Mouse (Mus musculus) embryonic facial prominence, embryonic 14.5 days (tissue): ENCODE measurements around the gene Akr1c14. TPM values are rescaled to one million over a fixed set of nuclear protein-coding genes. Genes with fewer than 3 reads are reported as not detected.
A peak's percentile ranks its signal among the peaks of the same experiment; 100 is the strongest.

Experiments used
- ATAC-seq: fragments of 200-750 bp; cut with Nextera tagmentation; 2 replicates; pipeline ENCODE4 v1.8.0; 2017; ENCODE audit warnings: low read depth, moderate number of reproducible peaks, moderate TSS enrichment
- DNase-seq: peaks from one replicate; pipeline ENCODE4 v3.0.0-alpha.2; 2015; ENCODE audit warnings: low spot score
- H3K27ac ChIP-seq: fragments of 300-500 bp; sonication (generic); replicated peaks from 2 replicates; pipeline ENCODE4 v1.5.1; 2014; ENCODE audit warnings: low read depth, mild to moderate bottlenecking, low read length, moderate library complexity
- H3K27me3 ChIP-seq: fragments of 300-500 bp; sonication (generic); replicated peaks from 2 replicates; pipeline ENCODE4 v1.6.1; 2014; ENCODE audit warnings: low read length; ENCODE audit not compliant: control insufficient read depth, insufficient read depth
- H3K36me3 ChIP-seq: fragments of 300-500 bp; sonication (generic); 2 replicates; pipeline ENCODE4 v1.6.1; 2014; ENCODE audit warnings: low read length, mixed read lengths; ENCODE audit not compliant: control insufficient read depth, insufficient read depth
- H3K4me1 ChIP-seq: fragments of 300-500 bp; sonication (generic); 2 replicates; pipeline ENCODE4 v1.6.1; 2014; ENCODE audit warnings: antibody characterized with exemption, low read length; ENCODE audit not compliant: control insufficient read depth, insufficient read depth
- H3K4me2 ChIP-seq: fragments of 300-500 bp; sonication (generic); 2 replicates; pipeline ENCODE4 v1.6.1; 2014; ENCODE audit warnings: low read depth, mild to moderate bottlenecking, low read length, moderate library complexity, mixed read lengths
- H3K4me3 ChIP-seq: fragments of 300-500 bp; sonication (generic); 2 replicates; pipeline ENCODE4 v1.5.1; 2014; ENCODE audit warnings: low read depth, mild to moderate bottlenecking, low read length
- H3K9ac ChIP-seq: fragments of 300-500 bp; sonication (generic); 2 replicates; pipeline ENCODE4 v1.6.1; 2014; ENCODE audit warnings: low read depth, mild to moderate bottlenecking, low read length, moderate library complexity, mixed read lengths
- H3K9me3 ChIP-seq: fragments of 300-500 bp; sonication (generic); 2 replicates; pipeline ENCODE4 v1.6.1; 2016; ENCODE audit warnings: low read length; ENCODE audit not compliant: control insufficient read depth
- WGBS: fragments of 180-500 bp; shearing (Covaris S2); extraction: QIAGEN DNeasy Blood & Tissue Kit; methylation state at CpG from one replicate; pipeline ENCODE4 v1.1.7; 2014; 5-methylcytosine and 5-hydroxymethylcytosine counted together
- polyA plus RNA-seq: library from polyadenylated mRNA; unstranded; fragments of >200 nt; fragmentation: Nextera tagmentation; extraction: Ambion mirVana; gene quantifications from 2 replicates; pipeline ENCODE4 v1.2.1, GENCODE M21; 2014

Gene Akr1c14
- polyA plus RNA-seq, 1 experiment from 2014 or later = 2.8 TPM

- ATAC-seq = no peak
- no peak overlapping the region for H3K9ac ChIP-seq
These were observed 80.3 kb downstream of the Akr1c14 start for GRCm38 (mm10) chr13:4129100-4129499.

GRCm38 (mm10) chr13:4131317-4131716, 82.5 kb downstream of the Akr1c14 start:
- no peak overlapping the region for H3K9ac ChIP-seq
- H3K4me3 ChIP-seq = no peak overlapping the region
- H3K27me3 ChIP-seq = no peaks in the 10 kb centered on the region
- no peak for DNase-seq
- no peaks in the 10 kb centered on the region for H3K36me3 ChIP-seq
- H3K27ac ChIP-seq = no peak overlapping the region
- no peak for ATAC-seq
- no peak overlapping the region for H3K4me2 ChIP-seq
- no peaks in the 10 kb centered on the region for H3K4me1 ChIP-seq
- 78% methylated on average over 1 of the region's 1 CpGs for WGBS
- H3K9me3 ChIP-seq = no peaks in the 10 kb centered on the region

More at GRCm38 (mm10) chr13:4129100-4129499, 80.3 kb downstream of the Akr1c14 start:
- H3K27me3 ChIP-seq = no peaks in the 10 kb centered on the region
- H3K36me3 ChIP-seq = no peaks in the 10 kb centered on the region
- no peak overlapping the region for H3K4me3 ChIP-seq
- no peak overlapping the region for H3K27ac ChIP-seq
- peak; percentile 30 for DNase-seq
- no peaks in the 10 kb centered on the region for H3K9me3 ChIP-seq
- 28% methylated on average over 5 of the region's 5 CpGs for WGBS
- no peaks in the 10 kb centered on the region for H3K4me1 ChIP-seq
- no peak overlapping the region for H3K4me2 ChIP-seq

- Histone ChIP-seq H3K36me3 (no peaks in the 10 kb centered on the region), H3K4me3 (no peak overlapping the region), H3K27ac (no peak overlapping the region), H3K9me3 (no peaks in the 10 kb centered on the region), H3K27me3 (no peaks in the 10 kb centered on the region), H3K9ac (no peak overlapping the region), H3K4me1 (no peaks in the 10 kb centered on the region), H3K4me2 (no peak overlapping the region)
- DNase-seq (no peak), ATAC-seq (no peak)
- WGBS = 71% methylated on average over 3 of the region's 3 CpGs
These were observed 82.9 kb downstream of the Akr1c14 start for GRCm38 (mm10) chr13:4131721-4132120.

GRCm38 (mm10) chr13:4133070-4133469, 84.3 kb downstream of the Akr1c14 start:
- 35% methylated on average over 2 of the region's 2 CpGs for WGBS

More at GRCm38 (mm10) chr13:4133070-4133469, 84.3 kb downstream of the Akr1c14 start:
- DNase-seq = peak; percentile 7
- H3K27me3 ChIP-seq = no peaks in the 10 kb centered on the region
- no peaks in the 10 kb centered on the region for H3K9me3 ChIP-seq
- ATAC-seq = no peak
- no peak overlapping the region for H3K9ac ChIP-seq
- no peaks in the 10 kb centered on the region for H3K4me1 ChIP-seq
- H3K4me3 ChIP-seq = no peak overlapping the region
- no peak overlapping the region for H3K27ac ChIP-seq
- no peaks in the 10 kb centered on the region for H3K36me3 ChIP-seq
- no peak overlapping the region for H3K4me2 ChIP-seq

Other genes with a start within 250 kb of the Akr1c14 start
- 7.1 and 10.7 TPM in 2 replicates for gene Calml3, start 244.7 kb upstream of the Akr1c14 start, polyA plus RNA-seq
- 25.4 and 99.1 TPM in 2 replicates for gene Calm4, start 211.3 kb upstream of the Akr1c14 start, polyA plus RNA-seq
- gene Calm5, start 194.8 kb upstream of the Akr1c14 start, polyA plus RNA-seq = 0.58 and 0.74 TPM in 2 replicates
- 82.0 and 94.5 TPM in 2 replicates for gene Net1, start 130.8 kb upstream of the Akr1c14 start, polyA plus RNA-seq
- 0.08 TPM in 1 of 2 replicates, not detected in the other for gene Tubal3, start 130.7 kb upstream of the Akr1c14 start, polyA plus RNA-seq
- gene Ucn3, start 103.7 kb upstream of the Akr1c14 start, polyA plus RNA-seq = 0.13 TPM in 1 of 2 replicates, not detected in the other
- 1.6 and 2.1 TPM in 2 replicates for gene Akr1c18, start 101.6 kb downstream of the Akr1c14 start, polyA plus RNA-seq
- gene Akr1c13, start 142.1 kb downstream of the Akr1c14 start, polyA plus RNA-seq = 2.0 and 2.5 TPM in 2 replicates
- 0.40 and 0.90 TPM in 2 replicates for gene Akr1c19, start 179.7 kb downstream of the Akr1c14 start, polyA plus RNA-seq
- 0.18 and 0.28 TPM in 2 replicates for gene Akr1c12, start 230.4 kb downstream of the Akr1c14 start, polyA plus RNA-seq